Mouse (Mus musculus) bone marrow, adult 2 months (tissue): ENCODE results near the gene Agbl5. TPM values are rescaled to one million over a fixed set of nuclear protein-coding genes. Genes with fewer than 3 reads are reported as not detected.

Experiments
- H3K27ac ChIP-seq: fragments of 200-500 bp; 2 replicates; pipeline ENCODE4 v1.5.1; 2012; ENCODE audit warnings: low read depth, mild to moderate bottlenecking, control low read depth, inconsistent platforms, low read length; ENCODE audit not compliant: control insufficient read depth, poor library complexity, insufficient read depth
- H3K4me1 ChIP-seq: fragments of 200-500 bp; 2 replicates; pipeline ENCODE4 v1.6.1; 2011; ENCODE audit warnings: low read length; ENCODE audit not compliant: control insufficient read depth, insufficient read depth
- H3K4me3 ChIP-seq: fragments of 200-500 bp; replicated peaks from 2 replicates; pipeline ENCODE3; 2011; ENCODE audit warnings: mild to moderate bottlenecking, low read depth, low read length, control low read depth; ENCODE audit not compliant: control insufficient read depth
- CTCF ChIP-seq: fragments of 200-500 bp; IDR thresholded peaks from 2 replicates; pipeline ENCODE4 v1.5.1; 2011; ENCODE audit warnings: low read length, control low read depth; ENCODE audit not compliant: control insufficient read depth, insufficient read depth
- POLR2A ChIP-seq: fragments of 200-500 bp; IDR thresholded peaks from 2 replicates; pipeline ENCODE4 v1.6.1; 2011; ENCODE audit warnings: low read depth, mild to moderate bottlenecking, control low read depth, low read length, borderline replicate concordance; ENCODE audit not compliant: control insufficient read depth
- WGBS: fragments of 180-500 bp; shearing (Covaris S2); methylation state at CpG from one replicate; pipeline ENCODE4 v1.1.7; 2018; 5-methylcytosine and 5-hydroxymethylcytosine counted together
- polyA plus RNA-seq: library from polyadenylated mRNA; stranded (reverse); fragments of >200 nt; gene quantifications from 2 replicates; pipeline ENCODE4 v1.2.4, GENCODE M21; 2011; ENCODE audit warnings: low replicate concordance; ENCODE audit not compliant: missing spikeins, insufficient read depth, insufficient read length

Gene Agbl5
- polyA plus RNA-seq, 1 experiment: 6.2 TPM

GRCm38 (mm10) chr5:30889088-30889754, 727 bp downstream of the Agbl5 start:
- Histone ChIP-seq H3K4me1 (no peaks in the 10 kb centered on the region; the same call in 1 of the 2 replicates), H3K4me3 (peak overlapping the region; percentile 93), H3K27ac (peak overlapping the region; percentile 71; the same call in 1 of the 2 replicates)
- no peak for TF ChIP-seq POLR2A
- TF ChIP-seq CTCF: no peak
- WGBS: under 1% methylated on average over 40 of the region's 42 CpGs

- H3K27ac ChIP-seq: no peak overlapping the region
Measured at GRCm38 (mm10) chr5:30890375-30890774, 1.9 kb downstream of the Agbl5 start.

GRCm38 (mm10) chr5:30901860-30902259, 13.4 kb downstream of the Agbl5 start:
- TF ChIP-seq CTCF (no peak), POLR2A (no peak)
- peaks cover 1% of the 10 kb centered on the region; the same call in 1 of the 2 replicates for H3K4me1 ChIP-seq
- no peak overlapping the region for H3K4me3 ChIP-seq
- H3K27ac ChIP-seq: no peak overlapping the region
- WGBS: 86% methylated on average over 5 of the region's 5 CpGs

More at GRCm38 (mm10) chr5:30890375-30890774, 1.9 kb downstream of the Agbl5 start:
- TF ChIP-seq CTCF: no peak
- no peak for TF ChIP-seq POLR2A
- H3K4me1 ChIP-seq: no peaks in the 10 kb centered on the region; the same call in 1 of the 2 replicates
- H3K4me3 ChIP-seq: no peak overlapping the region
- 81% methylated on average over 7 of the region's 7 CpGs for WGBS

GRCm38 (mm10) chr5:30907413-30908059, 19.0 kb downstream of the Agbl5 start, which contains the start of gene Ost4:
TSS of gene Ost4 (minus strand) at chr5:30907788.
- peaks cover 1% of the 10 kb centered on the region; the same call in 1 of the 2 replicates for H3K4me1 ChIP-seq
- under 1% methylated on average over 58 of the region's 58 CpGs for WGBS
- TF ChIP-seq POLR2A (peak; percentile 77; the same call in 1 of the 2 replicates), CTCF (no peak)
- peak within 1 kb of the TSS; percentile 85 for H3K4me3 ChIP-seq
- H3K27ac ChIP-seq: peak within 1 kb of the TSS; percentile 83

GRCm38 (mm10) chr5:30908426-30909299, 20.2 kb downstream of the Agbl5 start:
- H3K27ac ChIP-seq: no peak overlapping the region; the same call in 1 of the 2 replicates
- WGBS: 54% methylated on average over 13 of the region's 13 CpGs
- H3K4me1 ChIP-seq: peaks cover 1% of the 10 kb centered on the region; the same call in 1 of the 2 replicates
- TF ChIP-seq POLR2A (no peak), CTCF (no peak)
- peak overlapping the region; percentile 73 for H3K4me3 ChIP-seq

GRCm38 (mm10) chr5:30909300-30909659, 20.8 kb downstream of the Agbl5 start:
- 67% methylated on average over 7 of the region's 7 CpGs for whole genome bisulfite sequencing
- Histone ChIP-seq H3K4me1 (peaks cover 1% of the 10 kb centered on the region; the same call in 1 of the 2 replicates), H3K4me3 (no peak overlapping the region), H3K27ac (no peak overlapping the region)
- TF ChIP-seq POLR2A (no peak), CTCF (no peak)

GRCm38 (mm10) chr5:30909863-30910262, 21.4 kb downstream of the Agbl5 start:
- Histone ChIP-seq H3K4me1 (peaks cover 1% of the 10 kb centered on the region; the same call in 1 of the 2 replicates), H3K4me3 (no peak overlapping the region), H3K27ac (no peak overlapping the region)
- 91% methylated on average over 7 of the region's 7 CpGs for WGBS
- no peak for TF ChIP-seq POLR2A

GRCm38 (mm10) chr5:30910481-30910880, 22.0 kb downstream of the Agbl5 start:
- Histone ChIP-seq H3K4me1 (peaks cover 3% of the 10 kb centered on the region), H3K4me3 (no peak overlapping the region), H3K27ac (no peak overlapping the region)
- TF ChIP-seq POLR2A (no peak), CTCF (no peak)
